In genomic region chr19:47343422-47343821, GRCm38 (mm10) we compare ENCODE assay signal across 9 mouse cellular contexts.
A peak's percentile ranks its signal among the peaks of the same experiment; 100 is the strongest.
DNase-seq lines count a peak whose midpoint lies in the region; ATAC-seq lines count a peak whose summit lies in the region.
"Had no signal": no experiment of that assay in that cellular context is flagged by ENCODE, and none has a peak within 500 bp of the region (broad histone marks: within the 10 kb centered on the region; RNA-seq: fewer than 3 reads in every experiment).

No protein-coding gene starts in this region.

- ATAC-seq in megakaryocyte, adult 5-6 weeks (ENCODE audit: poor library complexity, severe bottlenecking) = no peak
- ATAC-seq in intestine, embryonic 14.5 days (replicated peaks; ENCODE audit: low FRiP score, low TSS enrichment, low read depth) = 0 out of 2 replicates have a peak, but pooled peaks have one; percentile 44
- ATAC-seq in midbrain, embryonic 12.5 days (ENCODE audit: low FRiP score, low read depth) = 0 out of 2 replicates have a peak, but pooled peaks have one; percentile 31

- peak overlapping the region; percentile 62 for H3K4me3 ChIP-seq in megakaryocyte, embryonic 14.5 days (replicated peaks)
- H3K4me3 ChIP-seq in intestine, embryonic 14.5 days (ENCODE audit: low read depth, low read length) = peak overlapping the region; percentile 19
- peak overlapping the region; percentile 38 for H3K4me3 ChIP-seq in midbrain, embryonic 12.5 days
- H3K4me3 ChIP-seq: erythroblast, embryonic 14.5 days had no signal

- peak overlapping the region; percentile 64 for H3K4me2 ChIP-seq in intestine, embryonic 14.5 days (ENCODE audit: low read length)
- H3K4me2 ChIP-seq in midbrain, embryonic 12.5 days (replicated peaks) = peak overlapping the region; percentile 64

- H3K36me3 ChIP-seq in megakaryocyte, embryonic 14.5 days (replicated peaks; ENCODE audit: low read length) = no peaks in the 10 kb centered on the region
- no peaks in the 10 kb centered on the region for H3K36me3 ChIP-seq in intestine, embryonic 14.5 days (ENCODE audit: control insufficient read depth, insufficient read depth, low read length)
- no peaks in the 10 kb centered on the region for H3K36me3 ChIP-seq in midbrain, embryonic 12.5 days

- peaks cover 93% of the 10 kb centered on the region for H3K27me3 ChIP-seq in megakaryocyte, embryonic 14.5 days (replicated peaks)
- peaks cover 11% of the 10 kb centered on the region for H3K27me3 ChIP-seq in intestine, embryonic 14.5 days (replicated peaks; ENCODE audit: control insufficient read depth, insufficient read depth, low read length)
- H3K27me3 ChIP-seq in midbrain, embryonic 12.5 days = peaks cover 91% of the 10 kb centered on the region

- WGBS in intestine, embryonic 14.5 days = 2% methylated on average over 38 of the region's 39 CpGs
- WGBS in midbrain, embryonic 12.5 days = 2% methylated on average over 37 of the region's 39 CpGs

- peak; percentile 52 to 65 for DNase-seq in cerebellum, postnatal 25 days
- no peak for DNase-seq in cerebellum, adult 11-12 months
- peak; percentile 75 for DNase-seq in intestine, embryonic 14.5 days (ENCODE audit: low spot score)
- DNase-seq in urinary bladder, postnatal 25 days (ENCODE audit: low spot score) = no peak
- no peak for DNase-seq in gastrocnemius, postnatal 10 days

- no peak overlapping the region for H3K27ac ChIP-seq in intestine, embryonic 14.5 days (ENCODE audit: low read depth)
- no peak overlapping the region for H3K27ac ChIP-seq in midbrain, embryonic 12.5 days (replicated peaks)

- H3K9me3 ChIP-seq in megakaryocyte, embryonic 14.5 days = peaks cover 7% of the 10 kb centered on the region; the same call in 1 of the 2 replicates
- no peaks in the 10 kb centered on the region for H3K9me3 ChIP-seq in intestine, embryonic 14.5 days (ENCODE audit: control insufficient read depth, low read length)
- H3K9me3 ChIP-seq in midbrain, embryonic 12.5 days = no peaks in the 10 kb centered on the region

- peak overlapping the region; percentile 32; the same call in 1 of the 2 replicates for H3K9ac ChIP-seq in intestine, embryonic 14.5 days (ENCODE audit: low read length)
- H3K9ac ChIP-seq in midbrain, embryonic 12.5 days (replicated peaks) = peak overlapping the region; percentile 39; the same call in 1 of the 2 replicates

- peaks cover 22% of the 10 kb centered on the region for H3K4me1 ChIP-seq in megakaryocyte, embryonic 14.5 days
- H3K4me1 ChIP-seq in intestine, embryonic 14.5 days (replicated peaks; ENCODE audit: control insufficient read depth, insufficient read depth, low read length) = peaks cover 15% of the 10 kb centered on the region
- H3K4me1 ChIP-seq in midbrain, embryonic 12.5 days = peaks cover 18% of the 10 kb centered on the region

Comparison
In these comparisons a context has a peak if more than half of its experiments do, and no peak if none do; other contexts are left out.
1. DNase-seq: peak in cerebellum, postnatal 25 days (2 of 2) and intestine, embryonic 14.5 days (single experiment); none in cerebellum, adult 11-12 months (single experiment), urinary bladder, postnatal 25 days (single experiment) and gastrocnemius, postnatal 10 days (single experiment).
2. Peak in every context shown above with its lines, with median percentiles within 50 percentile points of each other: H3K4me3 ChIP-seq.